Comparison of ENCODE assay signal across 19 mouse cellular contexts in the genomic region with DNA sequence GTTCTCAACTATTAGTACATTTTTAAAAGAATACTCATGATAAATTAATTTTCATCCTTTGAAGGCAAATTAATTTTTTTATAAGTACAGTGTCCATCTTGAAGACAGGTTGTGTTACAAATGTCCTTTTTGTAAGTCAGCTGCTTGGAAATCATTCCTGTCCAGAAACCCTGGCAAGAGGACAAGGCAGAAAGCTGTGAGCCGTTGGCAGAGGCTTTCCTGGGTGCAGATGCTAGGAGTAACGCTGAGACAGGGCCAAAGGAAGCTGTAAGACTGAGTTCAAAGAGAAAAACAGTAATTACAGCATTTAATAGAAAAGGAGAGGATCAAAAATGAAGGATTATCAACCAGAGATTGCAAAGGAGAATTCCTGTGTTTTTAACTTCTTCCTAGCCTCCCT. TPM values are rescaled to one million over a fixed set of nuclear protein-coding genes. Genes with fewer than 3 reads are reported as not detected.
DNase-seq lines count a peak whose midpoint lies in the region; ATAC-seq and TF ChIP-seq lines count a peak whose summit lies in the region.
"Had no signal": no experiment of that assay in that cellular context is flagged by ENCODE, and none has a peak within 500 bp of the region (broad histone marks: within the 10 kb centered on the region; RNA-seq: fewer than 3 reads in every experiment).

No protein-coding gene starts in this region.

- H3K4me3 ChIP-seq in forebrain, embryonic 14.5 days (ENCODE audit: low read depth, low read length): no peak overlapping the region
- H3K4me3 ChIP-seq in forebrain, embryonic 12.5 days (replicated peaks): no peak overlapping the region
- H3K4me3 ChIP-seq in layer of hippocampus, adult 2 months: no peak overlapping the region
- no peak overlapping the region for H3K4me3 ChIP-seq in kidney, embryonic 16.5 days (ENCODE audit: low read length)
- H3K4me3 ChIP-seq: embryonic facial prominence, embryonic 12.5 days; heart, embryonic 10.5 days; limb, embryonic 13.5 days; liver, embryonic 15.5 days; neural tube, embryonic 15.5 days had no signal

- H3K9me3 ChIP-seq in forebrain, embryonic 14.5 days (replicated peaks; ENCODE audit: control insufficient read depth, low read length): no peaks in the 10 kb centered on the region
- no peaks in the 10 kb centered on the region for H3K9me3 ChIP-seq in forebrain, embryonic 12.5 days
- no peaks in the 10 kb centered on the region for H3K9me3 ChIP-seq in kidney, embryonic 16.5 days (ENCODE audit: low read length)
- H3K9me3 ChIP-seq: embryonic facial prominence, embryonic 12.5 days; heart, embryonic 10.5 days; limb, embryonic 13.5 days; liver, embryonic 15.5 days; neural tube, embryonic 15.5 days had no signal

- WGBS in forebrain, embryonic 14.5 days: 28% methylated on average over 2 of the region's 2 CpGs
- WGBS in forebrain, embryonic 12.5 days: 89% methylated on average over 2 of the region's 2 CpGs
- 85% methylated on average over 2 of the region's 2 CpGs for WGBS in kidney, embryonic 16.5 days

- H3K27ac ChIP-seq in forebrain, embryonic 14.5 days (ENCODE audit: low read depth, low read length): no peak overlapping the region
- H3K27ac ChIP-seq in forebrain, embryonic 12.5 days: no peak overlapping the region
- 0 out of 2 replicates have a peak overlapping the region, but pooled peaks have one; percentile 14 for H3K27ac ChIP-seq in layer of hippocampus, adult 2 months
- no peak overlapping the region for H3K27ac ChIP-seq in kidney, embryonic 16.5 days (ENCODE audit: low read length)
- H3K27ac ChIP-seq: embryonic facial prominence, embryonic 12.5 days; heart, embryonic 10.5 days; limb, embryonic 13.5 days; liver, embryonic 15.5 days; neural tube, embryonic 15.5 days had no signal

- H3K9ac ChIP-seq in forebrain, embryonic 14.5 days (ENCODE audit: low read length): no peak overlapping the region
- no peak overlapping the region for H3K9ac ChIP-seq in forebrain, embryonic 12.5 days
- no peak overlapping the region for H3K9ac ChIP-seq in kidney, embryonic 16.5 days (replicated peaks; ENCODE audit: low read length)
- H3K9ac ChIP-seq: embryonic facial prominence, embryonic 12.5 days; limb, embryonic 13.5 days; liver, embryonic 15.5 days; neural tube, embryonic 15.5 days had no signal

- no peak overlapping the region for H3K4me2 ChIP-seq in forebrain, embryonic 14.5 days (ENCODE audit: low read length)
- no peak overlapping the region for H3K4me2 ChIP-seq in forebrain, embryonic 12.5 days
- H3K4me2 ChIP-seq in kidney, embryonic 16.5 days (replicated peaks; ENCODE audit: low read depth, low read length): no peak overlapping the region
- H3K4me2 ChIP-seq: embryonic facial prominence, embryonic 12.5 days; limb, embryonic 13.5 days; liver, embryonic 15.5 days; neural tube, embryonic 15.5 days had no signal

- DNase-seq in forebrain, embryonic 14.5 days (ENCODE audit: low spot score): peak; percentile 65
- no peak for DNase-seq in layer of hippocampus, adult 2 months (ENCODE audit: low spot score in 2 of 2)
- no peak for DNase-seq in layer of hippocampus, adult 9-11 months
- DNase-seq in cerebellum, adult 9-10 months: peak; percentile 60
- peak; percentile 32 for DNase-seq in gastrocnemius, postnatal 10 days
- no peak for DNase-seq in left cerebral cortex, adult 9 months (ENCODE audit: low spot score in 2 of 2)
- DNase-seq: adrenal gland, postnatal 25 days; kidney, adult 11 months; kidney, postnatal 4 days; layer of hippocampus, postnatal 36 days; lung, postnatal 14 days; right cerebral cortex, postnatal 4 days had no signal

- no peak for ATAC-seq in forebrain, embryonic 14.5 days
- no peak for ATAC-seq in forebrain, embryonic 12.5 days (ENCODE audit: low FRiP score)
- no peak for ATAC-seq in kidney, embryonic 16.5 days (ENCODE audit: low FRiP score, low TSS enrichment)

- H3K36me3 ChIP-seq in forebrain, embryonic 14.5 days (ENCODE audit: control insufficient read depth, insufficient read depth, low read length): peaks cover 47% of the 10 kb centered on the region
- H3K36me3 ChIP-seq in forebrain, embryonic 12.5 days (replicated peaks): peaks cover 42% of the 10 kb centered on the region
- H3K36me3 ChIP-seq in kidney, embryonic 16.5 days (ENCODE audit: insufficient read depth, low read length): peaks cover 34% of the 10 kb centered on the region

- TF ChIP-seq CTCF in layer of hippocampus, adult 2 months (conservative IDR thresholded peaks at IDR 0.05): no peak

- no peaks in the 10 kb centered on the region for H3K27me3 ChIP-seq in forebrain, embryonic 14.5 days (replicated peaks; ENCODE audit: control insufficient read depth, insufficient read depth, low read length)
- H3K27me3 ChIP-seq in forebrain, embryonic 12.5 days: no peaks in the 10 kb centered on the region
- no peaks in the 10 kb centered on the region for H3K27me3 ChIP-seq in kidney, embryonic 16.5 days (ENCODE audit: insufficient read depth, low read length)
- H3K27me3 ChIP-seq: embryonic facial prominence, embryonic 12.5 days; limb, embryonic 13.5 days; liver, embryonic 15.5 days; neural tube, embryonic 15.5 days had no signal

- H3K4me1 ChIP-seq in forebrain, embryonic 14.5 days (ENCODE audit: control insufficient read depth, insufficient read depth, low read length): no peaks in the 10 kb centered on the region; the same call in 1 of the 2 replicates
- no peaks in the 10 kb centered on the region for H3K4me1 ChIP-seq in forebrain, embryonic 12.5 days
- no peaks in the 10 kb centered on the region for H3K4me1 ChIP-seq in kidney, embryonic 16.5 days (ENCODE audit: insufficient read depth, low read length)
- H3K4me1 ChIP-seq: embryonic facial prominence, embryonic 12.5 days; heart, embryonic 10.5 days; limb, embryonic 13.5 days; liver, embryonic 15.5 days; neural tube, embryonic 15.5 days had no signal

RNA-seq across cellular contexts. Expression of gene Nedd4, which starts 48.3 kb away (rescaled TPM):
- polyA plus RNA-seq in forebrain, embryonic 14.5 days (2014; fragmentation: Nextera tagmentation; extraction: Ambion mirVana): 437 and 459 TPM in 2 replicates
- polyA plus RNA-seq in forebrain, embryonic 12.5 days (2016; fragmentation: Nextera tagmentation; extraction: Ambion mirVana): 731 and 774 TPM in 2 replicates
- 100 to 1,000 TPM; 298 to 301 TPM for total RNA-seq in layer of hippocampus, adult 2 months (2021)
- total RNA-seq in gastrocnemius, postnatal 10 days (2021): 100 to 1,000 TPM; 563 to 619 TPM
- 652 and 684 TPM in 2 replicates for polyA plus RNA-seq in kidney, embryonic 16.5 days (2015; fragmentation: Nextera tagmentation; extraction: Ambion mirVana)

Comparison
In these comparisons a context has a peak if more than half of its experiments do, and no peak if none do; other contexts are left out.
1. DNase-seq: peak in forebrain, embryonic 14.5 days (single experiment), cerebellum, adult 9-10 months (single experiment) and gastrocnemius, postnatal 10 days (single experiment); none in layer of hippocampus, adult 2 months (0 of 2), layer of hippocampus, adult 9-11 months (single experiment) and left cerebral cortex, adult 9 months (0 of 2).